Mouse (Mus musculus) olfactory bulb, adult 2 months (tissue): ENCODE results near the gene Cd96. TPM values are rescaled to one million over a fixed set of nuclear protein-coding genes. Genes with fewer than 3 reads are reported as not detected.
A peak's percentile ranks its signal among the peaks of the same experiment; 100 is the strongest.

Source experiments
- H3K27ac ChIP-seq: fragments of 200-500 bp; 2 replicates; pipeline ENCODE4 v1.5.1; 2012; ENCODE audit warnings: low read depth, low read length; ENCODE audit not compliant: insufficient read depth
- H3K4me1 ChIP-seq: fragments of 200-500 bp; 2 replicates; pipeline ENCODE4 v1.6.1; 2012; ENCODE audit warnings: low read length; ENCODE audit not compliant: control insufficient read depth, insufficient read depth
- H3K4me3 ChIP-seq: fragments of 200-500 bp; 2 replicates; pipeline ENCODE4 v1.5.1; 2012; ENCODE audit warnings: mild to moderate bottlenecking, low read depth, low read length, moderate library complexity; ENCODE audit not compliant: insufficient read depth
- CTCF ChIP-seq: fragments of 200-500 bp; IDR thresholded peaks from 2 replicates; pipeline ENCODE4 v1.5.1; 2012; ENCODE audit warnings: low read depth, mild to moderate bottlenecking, low read length, moderate library complexity; ENCODE audit not compliant: insufficient read depth
- POLR2A ChIP-seq: fragments of 200-500 bp; IDR thresholded peaks from 2 replicates; pipeline ENCODE4 v1.6.1; 2012; ENCODE audit warnings: mild to moderate bottlenecking, low read depth, low read length, moderate library complexity; ENCODE audit not compliant: insufficient read depth
- WGBS: fragments of 180-500 bp; shearing (Covaris S2); methylation state at CpG from one replicate; pipeline ENCODE4 v1.1.7; 2018; 5-methylcytosine and 5-hydroxymethylcytosine counted together
- polyA plus RNA-seq: library from polyadenylated mRNA; stranded (reverse); fragments of >200 nt; gene quantifications from 2 replicates; pipeline ENCODE4 v1.2.4, GENCODE M21; 2012; ENCODE audit warnings: low replicate concordance; ENCODE audit not compliant: missing spikeins, insufficient read depth, insufficient read length

The Cd96 gene
- polyA plus RNA-seq, 1 experiment = not detected

GRCm38 (mm10) chr16:46020396-46020795 is 99.7 kb downstream of the Cd96 start:
- 88% methylated on average over 2 of the region's 2 CpGs for WGBS
- no peak overlapping the region for H3K4me3 ChIP-seq
- TF ChIP-seq CTCF = no peak
- TF ChIP-seq POLR2A = no peak
- H3K4me1 ChIP-seq = no peaks in the 10 kb centered on the region
- H3K27ac ChIP-seq = no peak overlapping the region

- no peaks in the 10 kb centered on the region for H3K4me1 ChIP-seq
- TF ChIP-seq POLR2A (no peak), CTCF (no peak)
- H3K4me3 ChIP-seq = no peak overlapping the region
- H3K27ac ChIP-seq = no peak overlapping the region
- 91% methylated on average over 4 of the region's 4 CpGs for WGBS
Measured at GRCm38 (mm10) chr16:46019799-46020198, 100.3 kb downstream of the Cd96 start.

GRCm38 (mm10) chr16:46019359-46019758 is 100.7 kb downstream of the Cd96 start:
- WGBS = 45% methylated on average over 1 of the region's 1 CpGs
- H3K27ac ChIP-seq = no peak overlapping the region
- no peaks in the 10 kb centered on the region for H3K4me1 ChIP-seq
- TF ChIP-seq CTCF (no peak), POLR2A (no peak)
- H3K4me3 ChIP-seq = no peak overlapping the region

- Histone ChIP-seq H3K27ac (no peak overlapping the region), H3K4me3 (no peak overlapping the region), H3K4me1 (no peaks in the 10 kb centered on the region)
- TF ChIP-seq POLR2A = no peak
- TF ChIP-seq CTCF = no peak
- 91% methylated on average over 1 of the region's 1 CpGs for WGBS
Measured at GRCm38 (mm10) chr16:46011696-46012095, 108.4 kb downstream of the Cd96 start.

GRCm38 (mm10) chr16:46010906-46011220 is 109.2 kb downstream of the Cd96 start:
- 2% methylated on average over 5 of the region's 5 CpGs for WGBS
- no peak overlapping the region for H3K27ac ChIP-seq
- no peaks in the 10 kb centered on the region for H3K4me1 ChIP-seq
- TF ChIP-seq POLR2A (no peak), CTCF (no peak)
- H3K4me3 ChIP-seq = peak overlapping the region; percentile 68

- Histone ChIP-seq H3K4me1 (no peaks in the 10 kb centered on the region), H3K27ac (no peak within 1 kb of the TSS), H3K4me3 (peak within 1 kb of the TSS; percentile 68)
- TF ChIP-seq CTCF (no peak), POLR2A (peak; percentile 78)
- under 1% methylated on average over 39 of the region's 39 CpGs for WGBS
Measured at GRCm38 (mm10) chr16:46010153-46010905, 109.7 kb downstream of the Cd96 start, which contains the start of gene Plcxd2. Gene Plcxd2, minus strand, starts transcription at chr16:46010218.

GRCm38 (mm10) chr16:46009717-46010116 is 110.3 kb downstream of the Cd96 start:
- Histone ChIP-seq H3K4me1 (no peaks in the 10 kb centered on the region), H3K27ac (no peak overlapping the region), H3K4me3 (peak overlapping the region; percentile 68)
- 6% methylated on average over 13 of the region's 13 CpGs for WGBS
- TF ChIP-seq POLR2A = no peak
- no peak for TF ChIP-seq CTCF

GRCm38 (mm10) chr16:46008766-46009165 is 111.3 kb downstream of the Cd96 start:
- Histone ChIP-seq H3K4me1 (no peaks in the 10 kb centered on the region), H3K4me3 (no peak overlapping the region), H3K27ac (no peak overlapping the region)
- TF ChIP-seq CTCF (no peak), POLR2A (no peak)
- WGBS = 86% methylated on average over 3 of the region's 3 CpGs

GRCm38 (mm10) chr16:46008036-46008605 is 111.9 kb downstream of the Cd96 start:
- Histone ChIP-seq H3K4me3 (no peak overlapping the region), H3K27ac (no peak overlapping the region), H3K4me1 (no peaks in the 10 kb centered on the region)
- 68% methylated on average over 5 of the region's 5 CpGs for WGBS
- no peak for TF ChIP-seq CTCF
- no peak for TF ChIP-seq POLR2A
